Mouse (Mus musculus) forebrain, embryonic 14.5 days (tissue): Measurements from ENCODE around the gene 4931414P19Rik. TPM values are rescaled to one million over a fixed set of nuclear protein-coding genes. Genes with fewer than 3 reads are reported as not detected.

Source experiments
- ATAC-seq: fragments of 200-750 bp; cut with Nextera tagmentation; 2 replicates; pipeline ENCODE4 v1.8.0; 2017; ENCODE audit warnings: mild to moderate bottlenecking, moderate library complexity
- DNase-seq: peaks from one replicate; pipeline ENCODE4 v3.0.0-alpha.2; 2015; ENCODE audit warnings: low spot score
- H3K27ac ChIP-seq: fragments of 300-500 bp; sonication (generic); 2 replicates; pipeline ENCODE4 v1.5.1; 2014; ENCODE audit warnings: low read depth, mild to moderate bottlenecking, control low read depth, low read length, moderate library complexity
- H3K27me3 ChIP-seq: fragments of 300-500 bp; sonication (generic); replicated peaks from 2 replicates; pipeline ENCODE4 v1.6.1; 2014; ENCODE audit warnings: low read length, control low read depth, mixed read lengths; ENCODE audit not compliant: control insufficient read depth, insufficient read depth
- H3K36me3 ChIP-seq: fragments of 300-500 bp; sonication (generic); 2 replicates; pipeline ENCODE4 v1.6.1; 2014; ENCODE audit warnings: low read length, control low read depth; ENCODE audit not compliant: control insufficient read depth, insufficient read depth
- H3K4me1 ChIP-seq: fragments of 300-500 bp; sonication (generic); 2 replicates; pipeline ENCODE4 v1.6.1; 2014; ENCODE audit warnings: antibody characterized with exemption, low read length, control low read depth; ENCODE audit not compliant: control insufficient read depth, insufficient read depth
- H3K4me2 ChIP-seq: fragments of 300-500 bp; sonication (generic); 2 replicates; pipeline ENCODE4 v1.6.1; 2014; ENCODE audit warnings: mild to moderate bottlenecking, control low read depth, low read length
- H3K4me3 ChIP-seq: fragments of 300-500 bp; sonication (generic); 2 replicates; pipeline ENCODE4 v1.5.1; 2014; ENCODE audit warnings: low read depth, low read length, control low read depth
- H3K9ac ChIP-seq: fragments of 300-500 bp; sonication (generic); 2 replicates; pipeline ENCODE4 v1.6.1; 2014; ENCODE audit warnings: mild to moderate bottlenecking, low read length, control low read depth, moderate library complexity
- H3K9me3 ChIP-seq: fragments of 300-500 bp; sonication (generic); replicated peaks from 2 replicates; pipeline ENCODE4 v1.6.1; 2016; ENCODE audit warnings: low read length, control low read depth, mixed read lengths; ENCODE audit not compliant: control insufficient read depth
- WGBS: fragments of 180-500 bp; shearing (Covaris S2); extraction: QIAGEN DNeasy Blood & Tissue Kit; methylation state at CpG from one replicate; pipeline ENCODE4 v1.1.7; 2014; 5-methylcytosine and 5-hydroxymethylcytosine counted together
- polyA plus RNA-seq: library from polyadenylated mRNA; unstranded; fragments of >200 nt; fragmentation: Nextera tagmentation; extraction: Ambion mirVana; gene quantifications from 2 replicates; pipeline ENCODE4 v1.2.1, GENCODE M21; 2014

The 4931414P19Rik gene
- polyA plus RNA-seq, 1 experiment from 2014 or later = 6.3 TPM

DNA sequence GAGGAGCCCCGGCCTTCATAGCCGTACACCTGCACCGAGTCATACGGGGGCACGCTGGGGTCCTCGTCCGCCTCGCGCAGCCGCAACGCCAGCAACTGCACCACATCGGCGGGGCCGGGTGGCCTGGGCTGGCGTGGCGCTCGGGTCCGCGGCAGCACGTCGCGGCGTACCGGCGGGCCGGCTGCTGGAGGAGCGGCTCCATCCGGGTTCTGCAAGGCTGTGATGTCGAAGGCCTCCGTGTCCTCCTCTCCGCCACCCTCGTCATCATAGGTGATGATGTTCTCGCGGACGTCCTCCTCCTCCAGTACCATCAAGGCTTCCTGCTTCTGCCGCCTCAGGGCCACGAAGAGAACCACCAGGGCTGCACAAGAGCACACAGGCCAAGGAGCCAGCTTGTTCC lies 26.5 kb upstream of the 4931414P19Rik start:
- H3K27ac ChIP-seq = no peak overlapping the region
- no peak overlapping the region for H3K9ac ChIP-seq
- H3K27me3 ChIP-seq = no peaks in the 10 kb centered on the region
- WGBS = 97% methylated on average over 37 of the region's 37 CpGs
- H3K9me3 ChIP-seq = no peaks in the 10 kb centered on the region
- DNase-seq = no peak
- H3K4me2 ChIP-seq = no peak overlapping the region
- H3K36me3 ChIP-seq = peaks cover 64% of the 10 kb centered on the region
- H3K4me3 ChIP-seq = no peak overlapping the region
- H3K4me1 ChIP-seq = no peaks in the 10 kb centered on the region
- ATAC-seq = no peak

DNA sequence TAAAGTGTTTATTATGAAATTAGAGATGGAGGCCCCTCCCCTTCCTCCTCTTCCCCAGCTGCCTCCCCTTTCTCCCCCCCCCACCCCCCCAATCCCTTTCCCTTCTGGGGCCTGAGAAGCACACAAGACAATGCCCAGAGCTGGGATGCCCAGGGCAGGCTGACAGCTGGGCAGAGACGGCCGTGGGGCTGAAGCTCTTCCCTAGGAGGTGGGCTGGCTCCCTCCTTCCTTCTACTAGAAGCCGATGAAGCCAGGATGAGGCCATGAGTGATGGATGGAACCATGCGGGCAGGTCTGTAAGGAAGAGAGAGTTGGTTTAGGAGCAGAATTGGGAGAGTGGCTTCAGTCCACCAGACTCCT lies 25.4 kb upstream of the 4931414P19Rik start:
- H3K4me2 ChIP-seq = no peak overlapping the region
- DNase-seq (no peak), ATAC-seq (no peak)
- no peaks in the 10 kb centered on the region for H3K27me3 ChIP-seq
- peaks cover 54% of the 10 kb centered on the region for H3K36me3 ChIP-seq
- no peak overlapping the region for H3K27ac ChIP-seq
- H3K4me3 ChIP-seq = no peak overlapping the region
- no peaks in the 10 kb centered on the region for H3K4me1 ChIP-seq
- H3K9ac ChIP-seq = no peak overlapping the region
- no peaks in the 10 kb centered on the region for H3K9me3 ChIP-seq
- WGBS = 77% methylated on average over 4 of the region's 4 CpGs

DNA sequence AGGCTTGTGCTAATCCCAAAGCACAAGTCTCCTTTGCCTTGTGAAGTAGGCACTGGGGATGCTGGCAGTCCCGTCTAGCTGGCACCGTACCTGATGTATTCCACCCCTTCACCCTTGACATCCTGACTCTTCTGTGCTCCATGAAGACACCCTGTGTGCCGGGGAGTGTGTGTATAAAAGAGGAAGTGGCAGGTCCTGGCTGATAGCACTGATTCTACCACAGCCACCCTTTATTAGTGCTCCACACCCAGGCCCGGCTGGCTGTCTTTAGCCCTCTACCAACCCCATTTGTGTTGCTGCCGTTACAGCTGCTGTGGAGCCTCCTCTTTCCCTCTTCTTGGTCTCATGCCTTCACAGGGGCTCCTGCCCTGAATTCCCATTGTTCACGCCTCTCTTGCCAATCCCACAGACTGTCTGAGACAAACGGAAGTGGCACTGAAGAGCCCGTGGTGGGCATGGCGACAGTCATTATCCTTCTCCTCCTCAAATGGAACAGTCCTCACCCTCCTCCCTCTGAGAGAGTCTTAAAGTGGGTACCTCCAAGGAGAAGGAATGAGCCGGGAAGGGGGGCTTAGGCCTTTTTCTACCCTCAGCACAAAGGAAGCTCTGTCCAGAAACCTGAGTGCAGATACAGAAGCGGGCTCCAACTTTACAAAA lies 24.9 kb upstream of the 4931414P19Rik start:
- Histone ChIP-seq H3K36me3 (peaks cover 49% of the 10 kb centered on the region), H3K27me3 (no peaks in the 10 kb centered on the region), H3K27ac (no peak overlapping the region), H3K9me3 (no peaks in the 10 kb centered on the region), H3K4me1 (no peaks in the 10 kb centered on the region), H3K9ac (no peak overlapping the region), H3K4me2 (no peak overlapping the region), H3K4me3 (no peak overlapping the region)
- ATAC-seq (no peak), DNase-seq (no peak)
- WGBS = 77% methylated on average over 11 of the region's 11 CpGs

DNA sequence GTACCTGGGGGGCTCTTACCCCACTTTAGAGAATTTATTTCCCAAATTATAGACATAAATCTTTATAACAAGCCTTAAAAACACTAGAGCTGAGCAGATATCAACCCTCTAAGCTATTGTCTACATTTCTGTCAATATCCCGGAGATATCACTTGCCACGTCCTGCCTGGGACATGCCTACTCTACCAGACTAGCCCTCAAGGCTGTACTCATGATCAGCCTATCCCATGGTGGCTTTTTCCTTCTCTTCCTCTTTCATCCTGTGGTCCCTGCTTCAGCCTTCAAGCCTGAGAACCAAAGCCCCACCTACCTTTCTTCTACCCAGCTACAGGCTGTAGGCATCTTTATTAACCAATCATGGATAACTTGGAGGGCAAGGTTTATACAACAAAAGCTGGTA lies 24.0 kb upstream of the 4931414P19Rik start:
- Histone ChIP-seq H3K9me3 (no peaks in the 10 kb centered on the region), H3K27ac (no peak overlapping the region), H3K36me3 (peaks cover 44% of the 10 kb centered on the region), H3K4me2 (no peak overlapping the region), H3K4me3 (no peak overlapping the region), H3K27me3 (no peaks in the 10 kb centered on the region), H3K9ac (no peak overlapping the region), H3K4me1 (no peaks in the 10 kb centered on the region)
- WGBS = 89% methylated on average over 2 of the region's 2 CpGs
- ATAC-seq = no peak
- DNase-seq = no peak

DNA sequence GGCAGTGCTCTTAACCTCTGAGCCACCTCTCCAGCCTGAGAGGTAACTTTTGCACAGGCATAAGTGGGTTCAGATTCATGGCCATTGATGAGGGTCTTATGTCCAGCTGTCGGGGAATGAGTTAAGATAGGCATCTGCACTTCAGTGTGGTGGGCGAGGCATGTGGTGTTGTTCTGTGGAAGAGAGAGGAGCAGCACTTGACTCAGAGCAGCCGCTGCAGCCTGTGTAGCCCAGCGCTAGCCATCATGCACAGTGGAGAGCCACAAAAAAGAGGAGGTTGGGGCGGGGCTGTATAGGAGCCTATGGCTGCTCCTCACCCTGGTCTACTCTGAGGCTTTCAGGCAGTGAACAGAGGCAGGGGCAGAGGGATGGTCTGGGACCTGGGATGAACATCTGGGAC lies 22.3 kb upstream of the 4931414P19Rik start:
- H3K36me3 ChIP-seq = peaks cover 30% of the 10 kb centered on the region
- WGBS = 80% methylated on average over 5 of the region's 5 CpGs
- no peaks in the 10 kb centered on the region for H3K9me3 ChIP-seq
- H3K27ac ChIP-seq = no peak overlapping the region
- no peak for ATAC-seq
- no peak overlapping the region for H3K4me2 ChIP-seq
- H3K9ac ChIP-seq = no peak overlapping the region
- no peaks in the 10 kb centered on the region for H3K4me1 ChIP-seq
- no peaks in the 10 kb centered on the region for H3K27me3 ChIP-seq
- H3K4me3 ChIP-seq = no peak overlapping the region
- no peak for DNase-seq

DNA sequence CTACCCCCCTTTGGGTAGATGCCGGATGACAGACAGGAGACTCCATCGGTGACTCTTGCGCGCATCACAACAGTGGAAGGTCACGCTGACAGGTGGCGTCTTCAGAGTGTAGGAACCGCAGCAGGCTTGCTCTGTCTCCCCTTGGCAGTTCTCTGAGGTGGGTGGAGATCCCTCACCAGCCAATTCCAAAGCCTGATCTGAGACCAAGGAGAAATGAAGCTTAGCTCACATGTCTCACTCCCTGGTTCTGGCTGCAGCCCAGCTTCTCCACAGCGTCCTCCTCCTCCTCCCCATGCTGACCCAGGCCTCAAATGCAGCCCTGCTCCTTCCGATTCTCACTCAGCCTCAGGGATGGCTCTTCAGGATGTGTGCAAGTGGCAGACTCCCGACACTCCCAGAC lies 19.2 kb upstream of the 4931414P19Rik start:
- no peak overlapping the region for H3K27ac ChIP-seq
- no peaks in the 10 kb centered on the region for H3K27me3 ChIP-seq
- WGBS = 79% methylated on average over 10 of the region's 10 CpGs
- no peak for DNase-seq
- H3K36me3 ChIP-seq = peaks cover under 1% of the 10 kb centered on the region; the same call in 1 of the 2 replicates
- H3K9ac ChIP-seq = no peak overlapping the region
- no peaks in the 10 kb centered on the region for H3K9me3 ChIP-seq
- ATAC-seq = no peak
- H3K4me2 ChIP-seq = no peak overlapping the region
- no peak overlapping the region for H3K4me3 ChIP-seq
- no peaks in the 10 kb centered on the region for H3K4me1 ChIP-seq

DNA sequence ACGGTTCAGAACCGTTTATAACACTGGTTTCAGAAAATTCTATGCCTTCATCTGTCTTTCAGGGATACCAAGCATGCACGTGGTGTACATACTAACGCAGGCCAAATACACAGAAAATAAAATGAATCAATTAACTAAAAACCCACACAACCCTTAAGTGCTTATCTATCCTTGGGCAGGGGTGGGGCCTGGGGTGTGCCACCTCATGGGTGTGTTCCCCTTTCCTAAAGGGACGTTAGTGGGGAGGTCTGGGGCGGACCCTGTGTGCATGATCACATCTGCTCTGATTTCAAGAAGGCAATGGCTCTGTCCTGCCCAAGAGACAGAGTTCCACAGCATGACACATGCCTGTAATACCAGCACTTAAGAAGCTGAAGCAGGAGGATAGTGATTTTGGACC lies 17.5 kb upstream of the 4931414P19Rik start:
- DNase-seq (no peak), ATAC-seq (no peak)
- Histone ChIP-seq H3K4me2 (no peak overlapping the region), H3K36me3 (no peaks in the 10 kb centered on the region), H3K9ac (no peak overlapping the region), H3K4me3 (no peak overlapping the region), H3K9me3 (no peaks in the 10 kb centered on the region), H3K27me3 (no peaks in the 10 kb centered on the region), H3K27ac (no peak overlapping the region), H3K4me1 (no peaks in the 10 kb centered on the region)
- WGBS = 87% methylated on average over 6 of the region's 6 CpGs

DNA sequence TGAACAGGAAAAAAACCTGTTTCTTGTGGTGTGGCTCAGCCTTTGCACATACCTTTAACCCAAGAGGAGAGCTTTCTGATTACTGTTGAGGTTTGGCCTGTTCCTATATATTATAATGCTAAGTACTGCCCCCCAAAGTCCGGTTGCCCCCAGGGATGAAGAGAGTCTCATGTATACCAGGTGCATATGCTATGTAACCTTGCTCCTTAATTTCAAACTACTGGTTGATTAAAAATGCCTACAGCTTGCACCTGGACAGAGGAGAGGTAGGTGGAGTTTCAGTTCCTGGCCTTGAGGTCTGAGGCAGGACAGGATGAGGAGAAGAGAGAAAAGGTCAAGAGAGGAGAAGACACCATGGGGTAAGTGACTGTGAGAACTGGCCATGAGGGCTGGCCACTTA lies 15.3 kb upstream of the 4931414P19Rik start, which contains the start of gene Psmb11:
Gene Psmb11, plus strand, starts transcription at position 301 of the 400 bp plus-strand sequence.
- Histone ChIP-seq H3K9ac (no peak within 1 kb of the TSS), H3K4me3 (no peak within 1 kb of the TSS), H3K4me2 (no peak within 1 kb of the TSS), H3K27ac (no peak within 1 kb of the TSS), H3K27me3 (no peaks in the 10 kb centered on the region), H3K4me1 (peaks cover 5% of the 10 kb centered on the region; the same call in 1 of the 2 replicates), H3K36me3 (0 out of 2 replicates have a peak, but pooled peaks cover 3% of the 10 kb centered on the region), H3K9me3 (no peaks in the 10 kb centered on the region)
- WGBS = 98% methylated on average over 1 of the region's 1 CpGs
- no peak for DNase-seq
- no peak for ATAC-seq

DNA sequence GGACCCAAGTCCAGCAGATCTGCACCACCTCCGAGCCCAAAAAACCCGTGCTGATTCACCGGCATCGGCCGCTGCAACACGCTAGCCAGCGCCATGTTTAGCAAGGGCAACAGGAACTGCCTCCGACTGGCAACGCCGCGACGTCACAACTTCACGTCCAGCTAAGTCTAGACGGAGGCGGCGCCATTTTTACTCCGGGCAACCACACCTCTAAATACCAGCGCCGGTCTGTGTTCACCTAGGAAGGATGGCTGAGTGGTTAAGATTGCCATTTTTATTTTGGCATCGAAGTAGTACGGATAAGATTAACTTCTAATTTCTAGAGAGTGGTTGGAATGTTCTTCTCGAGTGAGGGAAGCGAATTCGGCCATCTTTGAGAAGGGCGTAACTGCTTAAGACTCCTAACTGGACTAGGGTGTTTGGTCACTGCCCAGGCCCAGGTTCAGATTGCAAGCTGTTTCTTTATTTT lies 12.1 kb upstream of the 4931414P19Rik start, which contains the start of gene Psmb5:
Gene Psmb5, minus strand, starts transcription at position 126 of the 469 bp plus-strand sequence.
- Histone ChIP-seq H3K4me2 (peak within 1 kb of the TSS; percentile 75), H3K9me3 (no peaks in the 10 kb centered on the region), H3K36me3 (peaks cover 25% of the 10 kb centered on the region), H3K27ac (peak within 1 kb of the TSS; percentile 60), H3K27me3 (no peaks in the 10 kb centered on the region), H3K4me1 (peaks cover 5% of the 10 kb centered on the region; the same call in 1 of the 2 replicates), H3K4me3 (peak within 1 kb of the TSS; percentile 90), H3K9ac (peak within 1 kb of the TSS; percentile 89)
- ATAC-seq = peak; percentile 94
- peak; percentile 96 for DNase-seq
- under 1% methylated on average over 25 of the region's 25 CpGs for WGBS
